Mouse (Mus musculus) hindbrain, embryonic 12.5 days (tissue): ENCODE measurements around the gene Krt8. TPM values are rescaled to one million over a fixed set of nuclear protein-coding genes. Genes with fewer than 3 reads are reported as not detected.

ENCODE experiments used
- ATAC-seq: fragments of 200-750 bp; cut with Nextera tagmentation; 2 replicates; pipeline ENCODE4 v1.8.0; 2017; ENCODE audit warnings: moderate TSS enrichment; ENCODE audit not compliant: low FRiP score
- H3K27ac ChIP-seq: fragments of 300-500 bp; sonication (generic); 2 replicates; pipeline ENCODE4 v1.5.1; 2016; ENCODE audit warnings: mild to moderate bottlenecking
- H3K27me3 ChIP-seq: fragments of 300-500 bp; sonication (generic); 2 replicates; pipeline ENCODE4 v1.6.1; 2016; ENCODE audit warnings: mild to moderate bottlenecking
- H3K36me3 ChIP-seq: fragments of 300-500 bp; sonication (generic); 2 replicates; pipeline ENCODE4 v1.6.1; 2016; ENCODE audit warnings: mild to moderate bottlenecking
- H3K4me1 ChIP-seq: fragments of 300-500 bp; sonication (generic); 2 replicates; pipeline ENCODE4 v1.6.1; 2016
- H3K4me2 ChIP-seq: fragments of 300-500 bp; sonication (generic); replicated peaks from 2 replicates; pipeline ENCODE4 v1.6.1; 2016; ENCODE audit warnings: mild to moderate bottlenecking
- H3K4me3 ChIP-seq: fragments of 300-500 bp; sonication (generic); 2 replicates; pipeline ENCODE4 v1.5.1; 2016; ENCODE audit warnings: mild to moderate bottlenecking
- H3K9ac ChIP-seq: fragments of 300-500 bp; sonication (generic); 2 replicates; pipeline ENCODE4 v1.6.1; 2016; ENCODE audit warnings: mild to moderate bottlenecking, moderate library complexity
- H3K9me3 ChIP-seq: fragments of 300-500 bp; sonication (generic); replicated peaks from 2 replicates; pipeline ENCODE4 v1.6.1; 2016; ENCODE audit warnings: mild to moderate bottlenecking
- WGBS: fragments of 180-500 bp; shearing (Covaris S2); methylation state at CpG from one replicate; pipeline ENCODE4 v1.1.7; 2016; 5-methylcytosine and 5-hydroxymethylcytosine counted together
- polyA plus RNA-seq: library from polyadenylated mRNA; unstranded; fragments of >200 nt; fragmentation: Nextera tagmentation; extraction: Ambion mirVana; gene quantifications from 2 replicates; pipeline ENCODE4 v1.2.1, GENCODE M21; 2016

Gene Krt8
- polyA plus RNA-seq, 1 experiment from 2014 or later, result 28.2 TPM

- no peak overlapping the region for H3K4me2 ChIP-seq
- peaks cover 19% of the 10 kb centered on the region for H3K27me3 ChIP-seq
- H3K9ac ChIP-seq, result no peak overlapping the region
- no peak for ATAC-seq
- 2% methylated on average over 10 of the region's 10 CpGs for WGBS
- peaks cover 3% of the 10 kb centered on the region for H3K4me1 ChIP-seq
- H3K36me3 ChIP-seq, result no peaks in the 10 kb centered on the region
- no peak overlapping the region for H3K4me3 ChIP-seq
- H3K27ac ChIP-seq, result no peak overlapping the region
- H3K9me3 ChIP-seq, result no peaks in the 10 kb centered on the region
These were observed 16.2 kb downstream of the Krt8 start for GRCm38 (mm10) chr15:101988119-101988518.

- peaks cover 15% of the 10 kb centered on the region for H3K27me3 ChIP-seq
- H3K36me3 ChIP-seq, result no peaks in the 10 kb centered on the region
- H3K4me3 ChIP-seq, result no peak overlapping the region
- H3K4me2 ChIP-seq, result peak overlapping the region; percentile 21; the same call in 1 of the 2 replicates
- H3K27ac ChIP-seq, result no peak overlapping the region
- H3K4me1 ChIP-seq, result peaks cover 3% of the 10 kb centered on the region
- no peak for ATAC-seq
- H3K9me3 ChIP-seq, result no peaks in the 10 kb centered on the region
- 18% methylated on average over 6 of the region's 6 CpGs for WGBS
- H3K9ac ChIP-seq, result no peak overlapping the region
These were observed 19.5 kb downstream of the Krt8 start for GRCm38 (mm10) chr15:101984746-101985145.

- H3K4me2 ChIP-seq, result peak overlapping the region; percentile 49
- 3% methylated on average over 15 of the region's 15 CpGs for WGBS
These were observed 20.2 kb downstream of the Krt8 start for GRCm38 (mm10) chr15:101983949-101984601.

GRCm38 (mm10) chr15:101983315-101983948 lies 20.9 kb downstream of the Krt8 start:
- 0 out of 2 replicates have a peak overlapping the region, but pooled peaks have one; percentile 45 for H3K27ac ChIP-seq
- peak overlapping the region; percentile 49 for H3K4me2 ChIP-seq
- no peaks in the 10 kb centered on the region for H3K9me3 ChIP-seq
- no peak overlapping the region for H3K9ac ChIP-seq
- 0 out of 2 replicates have a peak, but pooled peaks have one; percentile 1 for ATAC-seq
- no peak overlapping the region for H3K4me3 ChIP-seq
- H3K36me3 ChIP-seq, result no peaks in the 10 kb centered on the region
- 79% methylated on average over 13 of the region's 13 CpGs for WGBS
- peaks cover 12% of the 10 kb centered on the region for H3K27me3 ChIP-seq
- peaks cover 3% of the 10 kb centered on the region for H3K4me1 ChIP-seq

More at GRCm38 (mm10) chr15:101983949-101984601, 20.2 kb downstream of the Krt8 start:
- Histone ChIP-seq H3K27ac (0 out of 2 replicates have a peak overlapping the region, but pooled peaks have one; percentile 45), H3K4me1 (peaks cover 3% of the 10 kb centered on the region), H3K4me3 (peak overlapping the region; percentile 13; the same call in 1 of the 2 replicates), H3K27me3 (peaks cover 15% of the 10 kb centered on the region), H3K9ac (no peak overlapping the region), H3K36me3 (no peaks in the 10 kb centered on the region), H3K9me3 (no peaks in the 10 kb centered on the region)
- ATAC-seq, result peak; percentile 95

GRCm38 (mm10) chr15:101980849-101981248 lies 23.4 kb downstream of the Krt8 start:
- H3K27ac ChIP-seq, result no peak overlapping the region
- H3K9ac ChIP-seq, result no peak overlapping the region
- 71% methylated on average over 6 of the region's 6 CpGs for WGBS
- H3K27me3 ChIP-seq, result peaks cover 7% of the 10 kb centered on the region
- H3K4me1 ChIP-seq, result peaks cover 16% of the 10 kb centered on the region
- H3K9me3 ChIP-seq, result no peaks in the 10 kb centered on the region
- no peak overlapping the region for H3K4me3 ChIP-seq
- H3K4me2 ChIP-seq, result no peak overlapping the region
- ATAC-seq, result no peak
- no peaks in the 10 kb centered on the region for H3K36me3 ChIP-seq

- 4% methylated on average over 36 of the region's 39 CpGs for WGBS
- Histone ChIP-seq H3K4me3 (peak overlapping the region; percentile 37), H3K9ac (peak overlapping the region; percentile 63), H3K27me3 (peaks cover 17% of the 10 kb centered on the region), H3K4me1 (peaks cover 16% of the 10 kb centered on the region), H3K9me3 (no peaks in the 10 kb centered on the region), H3K4me2 (peak overlapping the region; percentile 79), H3K36me3 (no peaks in the 10 kb centered on the region), H3K27ac (no peak overlapping the region)
- ATAC-seq, result peak; percentile 90
These were observed 27.1 kb downstream of the Krt8 start for GRCm38 (mm10) chr15:101977043-101977726.

- no peak overlapping the region for H3K4me3 ChIP-seq
- peak overlapping the region; percentile 63; the same call in 1 of the 2 replicates for H3K9ac ChIP-seq
- peak overlapping the region; percentile 79 for H3K4me2 ChIP-seq
These were observed 27.6 kb downstream of the Krt8 start for GRCm38 (mm10) chr15:101976641-101977040.

GRCm38 (mm10) chr15:101976023-101976422 lies 28.3 kb downstream of the Krt8 start:
- Histone ChIP-seq H3K4me2 (no peak overlapping the region), H3K27ac (no peak overlapping the region), H3K4me3 (no peak overlapping the region), H3K4me1 (peaks cover 16% of the 10 kb centered on the region), H3K9ac (no peak overlapping the region), H3K9me3 (no peaks in the 10 kb centered on the region), H3K27me3 (peaks cover 19% of the 10 kb centered on the region), H3K36me3 (no peaks in the 10 kb centered on the region)
- no peak for ATAC-seq
- WGBS, result 70% methylated on average over 5 of the region's 5 CpGs

More at GRCm38 (mm10) chr15:101976641-101977040, 27.6 kb downstream of the Krt8 start:
- no peak for ATAC-seq
- 63% methylated on average over 3 of the region's 3 CpGs for WGBS
- Histone ChIP-seq H3K27ac (no peak overlapping the region), H3K36me3 (no peaks in the 10 kb centered on the region), H3K4me1 (peaks cover 16% of the 10 kb centered on the region), H3K27me3 (peaks cover 17% of the 10 kb centered on the region), H3K9me3 (no peaks in the 10 kb centered on the region)

- no peaks in the 10 kb centered on the region for H3K9me3 ChIP-seq
- H3K27me3 ChIP-seq, result peaks cover 17% of the 10 kb centered on the region; the same call in 1 of the 2 replicates
- peaks cover 16% of the 10 kb centered on the region for H3K4me1 ChIP-seq
- H3K9ac ChIP-seq, result no peak overlapping the region
- 63% methylated on average over 16 of the region's 16 CpGs for WGBS
- no peaks in the 10 kb centered on the region for H3K36me3 ChIP-seq
- no peak overlapping the region for H3K4me2 ChIP-seq
- ATAC-seq, result no peak
- H3K4me3 ChIP-seq, result no peak overlapping the region
- H3K27ac ChIP-seq, result no peak overlapping the region
These were observed 30.0 kb downstream of the Krt8 start for GRCm38 (mm10) chr15:101974083-101974845.

GRCm38 (mm10) chr15:101973414-101974077 lies 30.7 kb downstream of the Krt8 start:
- Histone ChIP-seq H3K4me3 (no peak overlapping the region), H3K27me3 (peaks cover 17% of the 10 kb centered on the region; the same call in 1 of the 2 replicates), H3K4me2 (0 out of 2 replicates have a peak overlapping the region, but pooled peaks have one; percentile 13), H3K4me1 (peaks cover 16% of the 10 kb centered on the region), H3K9ac (no peak overlapping the region; the same call in 1 of the 2 replicates), H3K36me3 (no peaks in the 10 kb centered on the region), H3K27ac (no peak overlapping the region), H3K9me3 (no peaks in the 10 kb centered on the region)
- peak; percentile 53 for ATAC-seq
- WGBS, result 12% methylated on average over 15 of the region's 15 CpGs

- Histone ChIP-seq H3K4me3 (no peak overlapping the region), H3K27me3 (peaks cover 11% of the 10 kb centered on the region), H3K36me3 (no peaks in the 10 kb centered on the region), H3K9ac (no peak overlapping the region), H3K9me3 (no peaks in the 10 kb centered on the region), H3K4me1 (peaks cover 3% of the 10 kb centered on the region; the same call in 1 of the 2 replicates), H3K4me2 (no peak overlapping the region), H3K27ac (no peak overlapping the region)
- 14% methylated on average over 3 of the region's 6 CpGs for WGBS
- ATAC-seq, result no peak
These were observed 33.7 kb downstream of the Krt8 start for GRCm38 (mm10) chr15:101970536-101970935.
